Mouse (Mus musculus): ENCODE measurements around the gene Rhoh.

GRCm38 (mm10) chr5:65920701-65921426 is 59.9 kb downstream of the Rhoh start:
- no peak for TF ChIP-seq CTCF (conservative IDR thresholded peaks at IDR 0.05; ENCODE audit: insufficient read depth, insufficient read length, low read depth, low read length)
- no peak for TF ChIP-seq POLR2A (IDR thresholded peaks at IDR 0.05; ENCODE audit: low read depth, low read length)
